Mouse (Mus musculus) stomach, postnatal 0 days (tissue): ENCODE measurements around the gene Mrpl36. TPM values are rescaled to one million over a fixed set of nuclear protein-coding genes. Genes with fewer than 3 reads are reported as not detected.

ENCODE experiments used
- ATAC-seq: fragments of 200-750 bp; cut with Nextera tagmentation; 2 replicates; pipeline ENCODE4 v1.8.0; 2017; ENCODE audit not compliant: low FRiP score, low TSS enrichment
- DNase-seq: peaks from one replicate; pipeline ENCODE4 v3.0.0-alpha.2; 2016; ENCODE audit warnings: low spot score
- H3K27ac ChIP-seq: fragments of 300-500 bp; sonication (generic); replicated peaks from 2 replicates; pipeline ENCODE4 v1.5.1; 2014; ENCODE audit warnings: mild to moderate bottlenecking, control low read depth
- H3K27me3 ChIP-seq: fragments of 300-500 bp; sonication (generic); 2 replicates; pipeline ENCODE4 v1.6.1; 2014; ENCODE audit warnings: low read length; ENCODE audit not compliant: control insufficient read depth, insufficient read depth
- H3K36me3 ChIP-seq: fragments of 300-500 bp; sonication (generic); 2 replicates; pipeline ENCODE4 v1.6.1; 2014; ENCODE audit warnings: low read length, mixed read lengths; ENCODE audit not compliant: control insufficient read depth, insufficient read depth
- H3K4me1 ChIP-seq: fragments of 300-500 bp; sonication (generic); replicated peaks from 2 replicates; pipeline ENCODE4 v1.6.1; 2014; ENCODE audit warnings: antibody characterized with exemption; ENCODE audit not compliant: control insufficient read depth, insufficient read depth
- H3K4me2 ChIP-seq: fragments of 300-500 bp; sonication (generic); replicated peaks from 2 replicates; pipeline ENCODE4 v1.6.1; 2014; ENCODE audit warnings: low read depth, mild to moderate bottlenecking, control low read depth, moderate library complexity
- H3K4me3 ChIP-seq: fragments of 300-500 bp; sonication (generic); 2 replicates; pipeline ENCODE4 v1.5.1; 2014; ENCODE audit warnings: low read depth, low read length, control low read depth
- H3K9ac ChIP-seq: fragments of 300-500 bp; sonication (generic); 2 replicates; pipeline ENCODE4 v1.6.1; 2014; ENCODE audit warnings: mild to moderate bottlenecking, low read length, control low read depth, mixed read lengths
- H3K9me3 ChIP-seq: fragments of 300-500 bp; sonication (generic); 2 replicates; pipeline ENCODE4 v1.6.1; 2016; ENCODE audit warnings: low read length; ENCODE audit not compliant: control insufficient read depth
- CTCF ChIP-seq: IDR thresholded peaks from 2 replicates; pipeline ENCODE4 v1.5.1; 2016; ENCODE audit warnings: antibody characterized with exemption, low read depth, mild to moderate bottlenecking, moderate library complexity
- EP300 ChIP-seq: optimal IDR thresholded peaks from 2 replicates; pipeline ENCODE3; 2016; ENCODE audit warnings: antibody characterized with exemption
- WGBS: fragments of 180-500 bp; shearing (Covaris S2); extraction: QIAGEN DNeasy Blood & Tissue Kit; methylation state at CpG from one replicate; pipeline ENCODE4 v1.1.7; 2014; 5-methylcytosine and 5-hydroxymethylcytosine counted together
- polyA plus RNA-seq: library from polyadenylated mRNA; unstranded; fragments of >200 nt; fragmentation: Nextera tagmentation; extraction: Ambion mirVana; gene quantifications from 2 replicates; pipeline ENCODE4 v1.2.1, GENCODE M21; 2015

Gene Mrpl36
- polyA plus RNA-seq, 1 experiment from 2014 or later: 133 TPM

- H3K27ac ChIP-seq: no peak overlapping the region
- 62% methylated on average over 4 of the region's 4 CpGs for WGBS
- no peak for ATAC-seq
Measured at GRCm38 (mm10) chr13:73298717-73299116, 29.6 kb upstream of the Mrpl36 start.

GRCm38 (mm10) chr13:73299322-73299721 lies 29.0 kb upstream of the Mrpl36 start:
- 79% methylated on average over 5 of the region's 5 CpGs for WGBS
- Histone ChIP-seq H3K4me2 (no peak overlapping the region), H3K4me3 (no peak overlapping the region), H3K4me1 (no peaks in the 10 kb centered on the region), H3K9ac (no peak overlapping the region), H3K27ac (no peak overlapping the region), H3K9me3 (no peaks in the 10 kb centered on the region), H3K27me3 (no peaks in the 10 kb centered on the region), H3K36me3 (no peaks in the 10 kb centered on the region)
- TF ChIP-seq CTCF (no peak), EP300 (no peak)
- ATAC-seq (no peak), DNase-seq (no peak)

More at GRCm38 (mm10) chr13:73298717-73299116, 29.6 kb upstream of the Mrpl36 start:
- H3K9ac ChIP-seq: no peak overlapping the region
- H3K27me3 ChIP-seq: no peaks in the 10 kb centered on the region
- no peak overlapping the region for H3K4me2 ChIP-seq
- no peaks in the 10 kb centered on the region for H3K4me1 ChIP-seq
- H3K4me3 ChIP-seq: no peak overlapping the region
- H3K36me3 ChIP-seq: no peaks in the 10 kb centered on the region
- DNase-seq: no peak
- no peak for TF ChIP-seq EP300
- TF ChIP-seq CTCF: no peak
- no peaks in the 10 kb centered on the region for H3K9me3 ChIP-seq

- Histone ChIP-seq H3K36me3 (no peaks in the 10 kb centered on the region), H3K9me3 (no peaks in the 10 kb centered on the region), H3K9ac (no peak overlapping the region), H3K4me1 (no peaks in the 10 kb centered on the region), H3K4me2 (no peak overlapping the region), H3K27me3 (no peaks in the 10 kb centered on the region), H3K27ac (no peak overlapping the region), H3K4me3 (no peak overlapping the region)
- TF ChIP-seq EP300: no peak
- TF ChIP-seq CTCF: no peak
- ATAC-seq (no peak), DNase-seq (no peak)
- WGBS: 54% methylated on average over 6 of the region's 6 CpGs
Measured at GRCm38 (mm10) chr13:73304729-73305128, 23.6 kb upstream of the Mrpl36 start.

- H3K9ac ChIP-seq: no peak overlapping the region
- H3K9me3 ChIP-seq: no peaks in the 10 kb centered on the region
- peak; percentile 23 for DNase-seq
- no peaks in the 10 kb centered on the region for H3K27me3 ChIP-seq
- no peaks in the 10 kb centered on the region for H3K36me3 ChIP-seq
- H3K27ac ChIP-seq: no peak overlapping the region
- TF ChIP-seq CTCF (no peak), EP300 (no peak)
- H3K4me3 ChIP-seq: no peak overlapping the region
- H3K4me1 ChIP-seq: no peaks in the 10 kb centered on the region
- no peak overlapping the region for H3K4me2 ChIP-seq
- WGBS: 65% methylated on average over 8 of the region's 8 CpGs
- no peak for ATAC-seq
Measured at GRCm38 (mm10) chr13:73305398-73306084, 22.8 kb upstream of the Mrpl36 start.

GRCm38 (mm10) chr13:73306085-73306410 lies 22.3 kb upstream of the Mrpl36 start:
- no peak for ATAC-seq
- Histone ChIP-seq H3K4me3 (no peak overlapping the region), H3K4me1 (no peaks in the 10 kb centered on the region), H3K27ac (no peak overlapping the region), H3K4me2 (no peak overlapping the region), H3K27me3 (no peaks in the 10 kb centered on the region), H3K36me3 (no peaks in the 10 kb centered on the region), H3K9me3 (no peaks in the 10 kb centered on the region), H3K9ac (no peak overlapping the region)
- no peak for TF ChIP-seq EP300
- TF ChIP-seq CTCF: no peak
- DNase-seq: no peak
- WGBS: 65% methylated on average over 4 of the region's 4 CpGs

- no peak overlapping the region for H3K4me2 ChIP-seq
- no peak overlapping the region for H3K27ac ChIP-seq
- no peaks in the 10 kb centered on the region for H3K9me3 ChIP-seq
- no peaks in the 10 kb centered on the region for H3K27me3 ChIP-seq
- H3K4me3 ChIP-seq: no peak overlapping the region
- ATAC-seq: no peak
- no peak for TF ChIP-seq EP300
- TF ChIP-seq CTCF: no peak
- DNase-seq: no peak
- no peaks in the 10 kb centered on the region for H3K4me1 ChIP-seq
- 75% methylated on average over 4 of the region's 4 CpGs for WGBS
- no peaks in the 10 kb centered on the region for H3K36me3 ChIP-seq
- H3K9ac ChIP-seq: no peak overlapping the region
Measured at GRCm38 (mm10) chr13:73306430-73306829, 21.9 kb upstream of the Mrpl36 start.
